Mouse (Mus musculus) spleen, postnatal 14 days (tissue): Measurements from ENCODE around the gene Mtnr1a.

ENCODE experiments used
- DNase-seq, 2 experiments: peaks; one replicate each; pipeline ENCODE4 v3.0.0; 2021 to 2022; ENCODE audit warnings: low spot score in 2 of 2

Gene Mtnr1a

DNA sequence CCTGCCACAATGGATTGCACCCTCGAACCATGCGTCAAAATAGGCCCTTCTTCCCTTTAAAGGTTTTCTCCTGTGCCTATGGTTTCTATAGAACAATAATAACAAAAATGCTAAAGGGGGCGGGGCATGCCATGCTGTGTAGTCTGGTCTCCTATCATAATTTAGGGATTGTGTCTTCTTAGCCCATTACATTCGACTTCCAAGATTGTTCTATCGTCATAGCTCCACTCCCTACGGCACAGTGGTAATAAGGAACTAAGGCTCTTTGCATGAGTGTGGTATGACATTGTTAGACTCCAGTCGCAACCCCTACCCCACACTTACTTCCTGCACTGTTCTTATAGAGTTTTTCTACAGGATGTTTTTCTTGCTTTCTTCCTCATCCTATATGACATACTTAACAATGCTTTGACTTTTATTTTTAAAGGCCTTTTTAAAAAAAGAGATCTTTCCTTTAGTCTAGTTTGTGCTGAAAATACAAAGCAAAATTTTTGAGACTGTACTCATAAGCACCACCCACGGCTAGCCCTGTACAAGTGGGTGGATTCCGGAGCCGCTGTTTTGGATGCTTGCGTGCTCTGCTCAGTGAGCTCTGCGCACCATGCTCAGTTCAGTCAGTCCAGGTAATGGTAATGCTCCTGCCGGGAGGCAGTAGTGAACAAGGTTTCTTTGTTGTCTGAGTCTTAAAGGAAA lies 40.6 kb downstream of the Mtnr1a start:
- no peak for DNase-seq

DNA sequence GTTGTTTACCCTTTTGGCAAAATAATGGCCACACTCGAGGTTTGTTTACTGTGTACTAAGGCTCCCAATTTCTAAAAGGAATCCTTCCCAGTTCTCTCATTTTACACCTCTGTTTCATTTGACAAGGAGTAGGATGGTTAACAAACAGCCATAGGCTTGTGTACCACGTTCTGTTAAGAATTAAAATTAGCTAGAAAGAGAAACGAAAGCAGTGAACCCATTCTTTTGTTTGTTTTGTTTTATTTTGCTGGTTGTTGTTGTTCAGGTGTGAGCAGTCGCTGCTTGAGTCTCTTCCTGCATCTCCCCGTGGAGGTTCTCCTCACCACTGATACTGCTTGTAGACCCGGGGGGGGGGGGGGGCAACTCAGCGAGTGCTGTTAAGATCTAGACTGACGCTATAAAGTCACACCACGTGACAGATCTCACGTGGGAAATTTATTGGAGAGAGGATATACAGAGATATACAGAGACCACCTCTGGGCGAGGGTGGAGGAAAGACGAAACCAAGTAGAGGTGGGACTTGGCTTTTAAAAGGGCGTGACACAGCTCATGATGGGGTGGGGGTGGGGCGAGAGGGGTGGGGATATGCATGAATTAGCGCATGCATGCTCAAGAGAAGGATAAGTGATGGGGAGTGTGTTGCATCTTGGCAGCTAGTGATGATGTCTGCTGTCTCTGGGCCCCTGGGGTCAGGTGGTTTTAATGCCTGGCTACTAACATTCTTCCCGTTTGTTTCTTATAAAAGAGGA lies 41.3 kb downstream of the Mtnr1a start:
- DNase-seq = no peak

DNA sequence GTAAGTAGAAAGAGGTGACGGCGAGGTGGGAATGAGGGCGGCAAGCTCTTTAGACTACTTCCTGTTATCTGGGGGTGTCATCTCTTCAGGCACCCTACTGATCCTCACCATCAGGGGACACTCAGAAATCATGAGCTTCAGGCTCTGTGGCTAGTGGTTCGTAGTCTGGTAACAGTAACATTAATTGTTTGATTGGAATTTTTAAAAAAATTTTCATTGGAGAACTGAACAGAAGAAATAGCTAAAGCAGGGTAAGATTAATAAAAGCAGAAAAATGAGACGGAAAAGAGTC lies 41.8 kb downstream of the Mtnr1a start:
- no peak for DNase-seq

- no peak for DNase-seq
Observed at GRCm38 (mm10) chr8:45111820-45112219, 42.9 kb downstream of the Mtnr1a start.

DNA sequence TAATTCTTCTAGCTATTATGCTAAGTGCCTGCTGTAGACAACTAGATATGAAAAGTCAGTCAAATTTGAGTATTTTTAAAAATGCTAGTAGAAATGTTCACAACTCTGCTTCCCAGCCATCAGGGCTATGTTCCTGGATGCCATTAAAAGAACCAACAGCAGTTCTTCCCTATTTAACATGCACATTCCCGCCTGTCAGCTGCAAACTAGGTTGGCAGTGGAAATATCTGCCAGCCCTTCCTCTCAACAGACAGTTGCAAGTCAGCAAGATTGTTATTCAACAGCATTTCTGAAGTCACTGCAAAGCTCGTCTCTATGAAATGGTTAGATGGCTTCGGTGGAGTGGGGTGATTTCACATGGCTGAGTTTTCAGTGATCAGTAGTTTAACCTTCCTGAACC lies 48.7 kb downstream of the Mtnr1a start:
- DNase-seq = no peak

DNA sequence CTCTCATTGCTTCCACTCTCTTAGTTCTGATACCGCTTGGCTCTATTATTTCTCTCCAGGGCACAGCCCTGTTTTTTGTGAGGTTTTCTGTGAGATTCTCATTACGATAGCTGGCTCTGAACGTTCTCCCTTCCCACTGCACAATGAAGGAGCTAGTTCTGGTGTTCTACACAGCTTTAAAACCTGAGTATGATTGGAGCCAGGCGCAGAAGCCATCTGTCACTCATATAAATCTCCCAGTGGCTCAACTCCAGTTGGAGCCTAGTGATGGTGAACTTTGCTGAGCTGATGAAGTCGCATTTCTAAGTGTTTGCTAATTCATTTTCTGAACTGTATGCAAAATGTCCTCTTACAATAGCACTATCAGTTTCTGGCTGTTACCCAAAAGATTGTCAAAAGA lies 56.7 kb downstream of the Mtnr1a start:
- DNase-seq = no peak
